Mouse (Mus musculus) Muller cell, postnatal 12 days (primary cell): ENCODE results near the gene Hdac4.

Experiments
- DNase-seq: peaks from one replicate; pipeline ENCODE4 v3.0.0-alpha.2; 2015; ENCODE audit errors: inconsistent ontology term

The Hdac4 gene

DNA sequence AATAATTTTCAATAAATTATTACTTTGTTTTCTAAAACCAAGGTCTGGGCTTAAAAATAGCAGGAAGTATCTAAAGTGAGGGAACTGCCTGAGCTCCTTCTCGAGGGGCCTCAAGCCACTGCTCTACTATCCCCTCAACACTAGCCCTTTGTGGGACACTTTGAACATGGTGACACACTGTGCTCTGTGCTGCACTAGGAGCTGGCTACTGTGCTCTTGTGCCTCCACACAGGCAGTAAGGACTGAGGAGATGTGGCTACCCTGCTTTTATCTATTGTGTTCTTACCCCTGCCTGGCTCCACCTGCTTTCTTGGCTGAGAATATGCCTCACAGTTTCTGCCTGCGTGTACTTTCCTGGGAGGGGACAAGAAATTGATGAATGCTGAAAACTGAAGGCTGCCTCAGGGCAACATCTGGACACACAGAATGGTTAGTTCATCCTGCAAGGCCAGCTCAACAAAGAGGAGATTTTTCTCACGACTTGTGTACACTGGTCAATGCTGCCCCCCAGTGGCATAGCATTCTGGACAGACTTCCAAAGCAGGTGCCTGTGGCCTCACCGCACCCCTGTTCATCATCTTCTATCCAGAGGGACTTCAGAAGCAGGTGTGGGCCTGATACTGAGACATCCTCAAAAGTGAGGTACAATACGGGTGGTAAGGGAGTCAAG is 226.7 kb downstream of the Hdac4 start:
- DNase-seq: peak; percentile 17

DNA sequence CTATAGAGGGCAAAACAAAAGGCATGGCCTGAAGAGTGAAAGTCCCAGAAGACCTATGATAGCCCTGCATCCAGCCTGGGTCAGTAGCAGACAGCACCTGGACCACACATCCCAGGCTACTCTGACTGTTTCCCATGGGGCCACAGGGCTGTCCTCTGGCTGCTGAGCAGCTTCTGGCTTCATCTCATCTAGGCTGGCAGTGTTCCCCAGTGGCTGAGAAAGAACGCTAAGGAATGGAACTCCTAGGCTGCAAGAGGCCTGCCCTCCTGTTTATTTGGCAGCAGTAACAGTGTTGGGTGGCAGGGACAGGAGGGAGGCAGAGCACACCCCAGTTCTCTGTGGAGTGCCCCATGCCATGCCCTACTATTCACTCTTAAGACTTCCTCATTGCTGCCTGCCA is 228.5 kb downstream of the Hdac4 start:
- peak; percentile 5 for DNase-seq

DNA sequence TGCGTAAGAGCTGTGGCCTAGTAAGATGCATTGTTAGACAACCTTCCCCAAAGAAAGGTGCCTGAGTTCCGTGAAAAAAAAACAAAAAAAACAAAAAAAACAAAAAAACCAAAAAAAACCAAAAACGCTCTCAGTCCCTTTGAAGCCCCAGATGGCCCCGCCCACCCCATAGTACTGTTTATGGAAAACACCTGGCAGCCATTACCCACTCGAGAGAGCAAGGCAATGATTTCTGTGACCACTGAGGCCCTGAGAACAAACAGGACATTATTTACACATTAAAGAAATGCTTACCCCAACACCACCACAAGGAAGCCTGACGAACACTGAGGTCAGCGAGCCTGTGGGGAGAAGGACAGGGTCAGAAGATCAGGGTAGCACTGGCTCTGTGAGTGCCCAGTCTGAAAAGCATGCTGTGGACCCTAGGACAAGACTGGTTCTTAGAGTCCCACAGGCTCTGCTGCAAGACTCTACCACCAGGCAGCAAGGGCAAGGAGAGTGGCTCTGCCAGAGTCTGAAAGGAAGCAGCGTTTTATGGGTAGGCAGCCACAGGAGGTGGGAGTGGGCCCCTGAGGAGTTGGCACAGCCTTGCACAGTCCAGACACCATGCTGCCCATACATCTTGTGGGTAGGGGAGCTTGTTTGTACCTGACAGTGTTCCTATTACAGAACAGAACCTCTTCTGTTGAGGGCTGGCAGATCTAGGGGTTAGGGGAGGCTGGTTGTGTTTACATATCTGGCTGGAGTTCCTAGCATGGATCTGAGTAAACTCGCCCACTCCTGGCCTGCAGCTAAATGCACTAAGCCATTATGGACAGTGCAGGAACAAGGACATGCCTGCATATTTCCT is 230.8 kb downstream of the Hdac4 start:
- no peak for DNase-seq

DNA sequence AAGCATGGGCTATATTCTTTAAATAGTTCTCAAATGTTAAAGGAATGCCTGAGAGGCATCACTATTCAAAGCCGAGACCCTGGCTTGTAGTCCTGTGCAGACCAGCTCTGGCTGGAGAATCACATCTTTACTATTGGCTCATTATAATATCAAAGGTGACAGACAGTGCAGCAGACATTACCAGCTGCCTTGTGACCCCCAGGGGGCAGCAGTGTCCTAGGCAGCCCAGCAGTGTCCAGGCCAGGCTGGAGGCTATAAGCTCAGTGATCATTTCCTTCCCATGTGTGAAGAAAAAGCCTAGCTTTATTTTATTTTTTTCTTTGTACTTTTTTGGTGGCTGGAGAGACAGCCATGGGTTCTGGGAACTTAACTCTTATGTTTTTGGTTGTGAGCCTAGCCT is 233.2 kb downstream of the Hdac4 start:
- peak; percentile 45 for DNase-seq

DNA sequence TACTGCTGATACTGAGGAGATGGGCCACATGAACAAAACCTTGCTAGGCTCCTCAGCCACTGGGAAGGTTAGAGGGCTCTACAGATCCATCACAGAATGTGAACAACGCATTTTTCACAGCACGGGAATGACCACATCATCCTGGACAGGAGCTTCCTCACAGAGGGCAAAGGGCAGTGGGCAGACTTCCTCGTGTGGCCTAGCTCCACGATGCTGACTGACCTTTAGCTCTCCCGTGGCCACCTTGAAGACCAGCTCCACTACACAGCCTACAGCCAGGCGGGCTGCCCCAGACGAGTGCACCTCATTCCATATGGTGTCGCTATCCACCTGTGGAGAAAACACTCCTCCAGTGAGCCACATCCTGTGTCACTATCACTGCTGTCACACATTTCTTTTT is 234.3 kb downstream of the Hdac4 start:
- DNase-seq: no peak

DNA sequence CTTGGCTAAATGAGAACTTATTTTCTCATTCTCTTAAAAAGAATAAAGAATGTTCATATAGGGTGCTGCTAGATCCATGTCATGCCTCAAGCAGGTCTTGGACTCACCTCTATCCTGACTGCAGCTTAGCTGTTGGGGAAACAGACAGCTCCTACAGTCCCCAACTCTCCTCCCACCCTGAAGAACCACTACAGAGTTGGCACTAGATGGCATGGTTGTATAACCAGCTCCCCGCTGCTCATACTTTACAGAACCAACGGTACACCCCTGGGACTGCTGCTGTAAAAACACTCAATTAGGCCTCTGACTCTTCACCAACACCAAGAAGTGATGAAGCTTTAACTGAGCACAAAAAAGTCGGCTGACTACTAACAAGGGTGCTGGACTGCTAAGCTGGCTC is 235.6 kb downstream of the Hdac4 start:
- DNase-seq: no peak

DNA sequence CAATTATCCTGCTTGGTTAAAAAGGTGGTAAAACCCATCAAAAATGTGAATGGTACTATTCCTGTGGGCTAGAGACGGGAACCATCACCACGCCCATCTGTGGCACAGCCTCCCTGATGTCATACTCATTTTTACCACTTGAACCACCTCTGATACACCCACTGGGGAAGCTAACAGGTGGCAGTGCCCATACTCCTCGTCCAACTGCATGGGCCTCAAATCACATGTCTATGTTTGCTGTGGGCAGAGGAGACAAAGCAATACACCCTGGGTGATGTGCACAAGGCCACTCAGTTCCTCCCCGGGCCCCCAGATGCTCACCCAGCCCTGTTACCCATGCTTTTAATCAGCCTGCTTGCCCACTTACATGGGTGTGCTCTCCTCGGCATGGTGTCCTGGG is 236.5 kb downstream of the Hdac4 start:
- no peak for DNase-seq

DNA sequence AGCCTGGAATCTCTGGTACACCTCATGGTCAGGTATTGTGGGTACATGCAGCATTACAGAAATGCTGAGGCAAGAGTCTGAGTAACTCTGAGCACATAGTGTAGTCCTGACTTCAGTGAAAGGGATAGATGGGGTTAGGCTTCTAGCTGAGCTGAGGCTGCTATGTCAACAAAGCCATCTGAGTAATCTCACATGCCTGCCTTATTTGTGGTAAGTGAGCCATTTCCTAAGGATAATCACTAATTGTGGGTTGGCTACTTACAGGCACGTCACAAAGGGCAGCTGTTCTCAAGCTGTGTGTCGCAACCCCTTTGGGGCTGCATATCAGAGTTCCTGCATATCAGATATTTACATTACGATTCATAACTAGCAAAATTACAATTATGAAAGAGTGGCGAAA is 239.3 kb downstream of the Hdac4 start:
- peak; percentile 74 for DNase-seq

DNA sequence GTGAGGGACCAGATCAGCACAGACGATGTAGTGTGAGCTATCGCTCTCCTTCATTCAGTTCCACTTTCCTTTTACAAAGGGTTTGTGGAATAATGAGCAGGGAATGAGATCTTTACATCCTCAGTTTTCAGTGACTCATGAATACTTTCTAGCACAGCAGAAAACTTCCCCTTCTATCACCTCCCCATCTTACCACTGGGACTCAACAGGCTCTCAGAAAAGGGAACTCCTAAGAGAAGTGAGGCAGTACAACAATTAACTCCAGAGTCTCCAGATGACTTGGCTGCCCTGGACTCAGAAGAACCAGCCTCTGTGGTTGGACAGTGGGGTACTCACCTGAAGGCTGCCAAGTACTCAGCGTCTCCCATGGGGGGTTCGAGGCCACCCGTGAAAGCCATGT is 240.5 kb downstream of the Hdac4 start:
- DNase-seq: no peak

DNA sequence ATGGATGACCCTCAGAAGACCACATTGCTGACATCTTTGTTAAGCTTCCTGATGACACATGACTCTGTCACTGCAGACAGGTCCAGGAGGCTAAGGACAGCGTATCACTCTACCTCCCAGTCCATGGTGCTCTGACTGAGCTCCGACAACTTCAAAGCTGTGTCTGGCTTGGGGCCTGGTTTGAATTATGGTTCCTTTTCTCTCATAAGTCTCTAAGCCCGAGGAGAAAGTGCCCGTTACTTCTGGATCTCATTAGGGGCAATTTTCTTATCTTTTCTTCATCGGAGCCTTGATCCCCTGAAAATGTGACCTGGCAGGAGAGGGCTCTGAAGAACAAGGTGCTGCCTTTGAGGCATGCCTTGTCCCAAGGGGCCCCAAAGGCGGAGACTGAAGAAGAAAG is 242.6 kb downstream of the Hdac4 start:
- DNase-seq: no peak

DNA sequence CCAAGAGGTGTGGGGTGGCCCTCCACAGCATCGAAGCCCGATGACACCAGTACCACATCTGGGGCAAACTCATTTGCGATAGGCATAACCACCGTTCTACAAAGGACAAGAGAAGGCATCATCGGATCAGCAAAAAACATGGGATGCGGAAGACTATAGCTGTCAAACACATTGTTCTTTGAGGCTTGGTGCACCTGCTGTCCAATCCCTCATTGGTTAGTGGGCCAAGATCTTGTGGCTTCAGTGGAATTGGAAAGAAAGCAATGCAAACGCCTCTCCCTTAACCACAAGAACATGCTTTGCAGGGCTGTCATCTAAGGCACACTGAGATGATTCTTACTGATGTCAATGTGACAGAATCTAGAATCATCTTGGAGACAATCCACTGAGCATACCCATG is 248.1 kb downstream of the Hdac4 start:
- no peak for DNase-seq

DNA sequence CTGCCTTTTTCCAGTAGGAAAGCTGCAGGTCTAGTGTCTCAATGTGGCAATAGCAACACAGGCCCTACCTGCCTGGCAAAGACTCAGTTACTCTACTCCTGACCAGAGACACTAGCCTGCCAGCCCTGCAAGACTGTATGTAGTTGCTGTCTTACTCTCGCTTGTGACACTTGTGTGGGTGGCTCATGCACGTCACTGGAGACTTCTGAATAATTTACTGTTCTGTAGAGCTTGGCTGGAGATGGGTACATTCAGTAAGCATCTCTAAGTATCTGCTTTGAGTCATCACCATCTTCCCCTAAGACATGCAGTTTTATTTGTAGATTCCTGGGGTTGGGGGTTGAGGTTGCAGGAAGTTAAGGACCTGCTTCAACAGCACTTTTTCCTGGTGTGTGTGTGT is 252.9 kb downstream of the Hdac4 start:
- DNase-seq: no peak

DNA sequence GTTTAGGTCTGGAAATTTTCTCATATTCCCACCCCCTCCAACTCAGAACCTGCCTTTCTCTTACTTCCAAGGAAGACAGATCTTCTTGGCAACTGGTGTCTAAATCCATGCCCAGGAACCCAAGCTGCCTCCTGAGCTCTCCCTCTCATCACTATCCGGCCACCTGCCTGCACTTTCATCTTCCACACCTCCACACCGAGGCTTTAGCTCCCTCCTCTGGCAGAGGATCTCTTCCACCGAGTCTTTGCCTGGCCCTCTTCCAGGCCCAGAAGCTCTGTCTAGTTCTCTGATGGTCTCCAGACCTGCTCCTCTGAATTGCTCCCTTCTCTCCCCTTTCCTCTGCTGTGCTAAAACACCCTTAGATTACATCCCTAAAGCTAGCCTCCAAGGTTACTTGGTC is 253.5 kb downstream of the Hdac4 start:
- DNase-seq: no peak

DNA sequence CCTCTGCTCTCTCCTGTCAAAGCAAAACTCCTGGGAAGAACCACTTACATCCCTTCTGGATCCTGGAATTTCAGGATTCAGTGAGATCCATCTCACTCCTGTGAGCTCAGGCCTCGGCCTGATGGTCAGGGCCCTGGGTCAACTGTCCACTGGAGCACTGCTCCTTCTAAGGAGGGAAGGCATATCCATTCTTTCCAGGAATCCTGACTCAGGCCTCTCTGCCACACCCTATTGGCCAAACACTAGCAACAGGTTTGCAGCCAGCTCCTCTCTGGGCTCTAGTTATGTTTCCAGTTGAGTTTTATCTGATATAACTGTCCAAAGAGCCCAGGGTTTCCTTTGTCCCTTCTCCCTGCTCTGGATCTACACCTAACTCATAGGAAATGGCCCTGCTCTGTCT is 254.4 kb downstream of the Hdac4 start:
- DNase-seq: no peak

DNA sequence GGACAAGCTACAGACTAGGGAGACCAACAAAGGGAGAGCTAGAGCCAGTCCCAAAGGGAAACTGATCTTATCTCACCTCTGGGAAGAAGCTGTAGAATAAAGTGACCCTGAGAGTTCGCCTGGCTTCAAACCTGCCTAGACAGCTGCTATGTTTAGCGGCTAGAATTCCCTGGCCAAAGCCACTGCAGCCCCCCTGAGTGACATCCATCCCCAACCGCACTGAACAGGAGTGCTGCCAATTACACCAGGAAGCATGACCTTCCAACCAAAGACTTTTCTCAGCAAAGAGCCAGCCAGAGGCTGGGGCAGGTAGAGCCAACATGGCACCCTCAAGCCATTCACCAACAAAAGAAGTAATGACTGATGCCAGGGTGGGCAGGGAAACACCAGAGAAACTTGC is 260.3 kb downstream of the Hdac4 start:
- no peak for DNase-seq

DNA sequence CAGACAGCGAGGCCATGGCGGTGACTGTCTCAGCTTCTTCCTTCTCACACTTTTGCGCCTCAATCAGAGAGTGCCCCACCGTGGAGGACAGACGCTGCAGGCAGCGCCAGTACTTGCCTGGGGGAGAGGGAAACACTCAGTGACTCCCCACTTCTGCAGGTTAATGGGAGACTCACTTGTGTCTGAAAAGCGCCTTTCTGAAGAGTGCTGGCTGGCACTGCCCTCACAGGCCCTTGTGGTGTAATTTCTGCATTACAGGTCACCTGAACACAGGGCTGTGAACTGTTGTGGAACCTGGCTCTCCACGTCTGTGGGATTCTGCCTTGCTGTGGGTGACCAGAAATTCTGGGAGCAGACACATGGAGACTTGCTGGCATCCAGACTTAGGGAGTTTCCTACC is 261.8 kb downstream of the Hdac4 start:
- DNase-seq: no peak

DNA sequence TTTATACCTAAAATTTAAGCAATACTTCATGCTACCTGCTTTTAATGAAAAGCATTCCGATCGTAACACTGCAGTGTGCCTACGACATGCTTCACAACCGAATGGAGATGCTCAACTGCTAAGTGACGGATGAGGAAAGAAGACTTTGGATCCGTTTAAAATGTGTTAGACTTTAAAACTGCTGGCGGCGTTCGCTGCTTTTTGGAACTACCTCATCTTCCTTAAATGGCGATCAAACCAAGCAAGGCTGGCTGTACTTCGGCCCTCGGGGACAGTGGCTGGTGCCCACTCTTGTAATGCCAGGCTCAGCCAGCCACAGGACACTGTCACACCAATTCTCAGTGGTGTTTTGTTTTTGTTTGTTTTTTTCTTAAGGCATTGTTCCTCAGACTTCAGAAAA is 263.3 kb downstream of the Hdac4 start:
- no peak for DNase-seq

DNA sequence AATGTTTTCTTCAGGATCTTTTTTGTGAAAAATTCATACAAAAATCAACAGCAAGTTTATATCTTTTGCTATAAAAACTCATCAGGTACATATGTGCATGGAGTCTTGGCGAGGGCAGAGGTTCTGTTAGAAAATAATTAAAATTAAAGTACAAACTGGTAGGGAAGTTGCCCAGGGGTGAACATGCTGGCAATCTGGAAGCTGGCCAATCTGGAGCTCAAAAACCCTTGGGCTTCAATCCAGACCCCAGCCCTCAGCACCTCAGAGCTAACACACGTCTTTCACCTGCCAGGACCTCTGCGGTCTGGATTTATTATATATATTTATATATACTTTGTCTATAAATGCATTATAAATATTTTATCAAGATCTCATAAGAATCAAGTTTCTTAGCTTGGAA is 263.7 kb downstream of the Hdac4 start:
- DNase-seq: no peak

DNA sequence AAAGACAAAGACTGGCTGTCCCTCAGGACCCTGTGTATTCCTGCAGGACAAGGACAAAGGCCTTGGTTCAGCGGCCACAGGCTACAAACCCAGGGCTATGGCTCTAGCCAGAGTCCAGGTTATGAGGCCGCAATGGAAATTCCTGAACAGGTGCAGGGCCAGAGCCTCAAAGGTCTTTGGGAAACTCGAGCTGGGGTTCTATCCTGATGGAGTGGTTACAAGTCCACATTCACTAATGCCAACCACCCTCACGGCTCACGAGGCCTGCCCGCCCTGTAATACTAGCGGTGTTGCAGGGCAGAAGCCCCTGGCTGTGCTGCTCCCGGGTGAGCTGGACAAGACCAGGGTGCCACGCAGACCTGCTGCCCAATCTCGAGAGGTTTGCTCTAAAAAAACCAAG is 264.3 kb downstream of the Hdac4 start:
- DNase-seq: no peak

DNA sequence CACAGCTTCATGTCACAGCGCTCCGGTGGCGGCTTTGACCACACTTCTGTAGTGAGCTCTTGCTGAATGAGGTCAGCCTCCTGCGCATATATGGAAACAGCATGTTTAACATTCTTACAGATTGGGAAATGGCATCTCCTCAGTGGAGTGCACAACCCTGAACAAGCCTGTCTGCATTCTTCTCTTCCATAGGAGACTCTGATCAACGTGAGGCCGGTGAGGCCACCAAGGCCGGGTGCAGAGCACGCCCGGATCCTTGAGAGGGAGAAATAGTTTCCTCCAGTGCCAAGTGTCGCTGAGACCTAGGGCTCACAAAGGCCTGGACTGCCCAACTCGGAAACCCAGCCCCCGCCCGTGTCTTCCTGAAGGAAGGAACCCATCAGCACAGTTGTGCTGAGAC is 266.4 kb downstream of the Hdac4 start:
- no peak for DNase-seq

DNA sequence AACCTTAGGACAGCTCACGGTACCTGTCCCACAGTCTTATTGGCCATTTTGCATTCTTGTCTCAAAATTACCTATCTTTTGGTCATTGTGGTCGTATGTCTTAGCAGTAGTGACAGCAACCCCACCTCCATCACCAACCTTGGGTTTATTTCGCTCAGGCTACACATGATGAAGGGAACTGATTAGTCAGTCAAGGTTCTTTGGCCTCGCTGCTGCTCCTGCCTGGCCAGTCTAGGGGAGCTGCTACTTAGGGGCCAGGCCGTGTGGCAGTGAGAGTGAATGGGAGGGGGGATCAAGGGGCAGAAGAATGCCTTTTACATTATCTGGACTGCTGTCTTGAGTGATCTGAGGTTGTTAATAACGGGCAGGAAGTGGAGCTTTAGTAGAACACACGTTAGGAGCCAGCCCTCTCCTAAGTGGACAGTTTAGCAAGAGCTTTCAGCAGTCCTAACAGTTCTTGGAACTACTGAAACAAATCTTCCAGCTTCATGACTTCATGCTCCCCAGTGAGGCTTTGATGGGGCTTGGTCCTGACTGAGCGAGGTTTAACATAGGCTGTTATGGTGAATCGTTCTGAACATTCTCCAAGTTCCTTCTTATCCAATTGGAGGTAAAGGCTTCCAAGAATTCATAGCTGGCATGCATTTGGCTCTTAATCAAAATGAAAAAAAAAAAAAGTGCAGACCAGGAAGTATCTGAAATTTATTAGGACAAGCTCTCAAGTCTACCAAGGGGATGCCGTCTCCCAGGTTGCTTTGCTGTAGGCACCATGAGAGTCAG is 267.8 kb downstream of the Hdac4 start:
- DNase-seq: no peak

DNA sequence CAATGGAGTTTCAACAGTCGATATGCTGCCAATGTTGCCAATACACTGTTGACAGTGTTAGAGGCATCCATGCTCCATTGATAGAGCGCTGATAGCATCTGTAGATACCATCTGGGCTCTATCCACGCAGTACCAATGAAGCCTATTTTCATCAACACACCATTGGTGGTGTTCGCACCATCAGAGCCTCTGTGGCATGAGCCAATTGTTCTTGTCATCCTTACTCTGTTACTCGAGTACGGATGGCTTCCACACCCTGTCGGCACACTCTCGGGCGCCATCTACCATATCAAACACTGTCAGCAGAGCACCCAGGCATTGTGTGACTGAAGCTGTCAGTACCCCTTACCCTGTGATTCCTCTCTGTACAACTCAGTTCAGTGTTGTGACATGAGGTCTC is 271.9 kb downstream of the Hdac4 start:
- no peak for DNase-seq
